Mouse (Mus musculus) forebrain, embryonic 10.5 days (tissue): ENCODE measurements at regions not wholly inside any gene's neighbourhood (a gene's known extent, or its start where the extent isn't known, plus 50 kb on each side); places are given as distances from the start of the nearest gene placed in this dataset.

Source experiments
- DNase-seq: peaks from one replicate; pipeline ENCODE4 v3.0.0-alpha.2; 2017; ENCODE audit warnings: low spot score; ENCODE audit errors: extremely low spot score
- H3K27ac ChIP-seq: fragments of 300-500 bp; sonication (generic); 2 replicates; pipeline ENCODE4 v1.5.1; 2016; ENCODE audit warnings: mild to moderate bottlenecking
- H3K27me3 ChIP-seq: fragments of 300-500 bp; sonication (generic); 2 replicates; pipeline ENCODE4 v1.6.1; 2016; ENCODE audit warnings: mild to moderate bottlenecking; ENCODE audit not compliant: poor library complexity, severe bottlenecking
- H3K36me3 ChIP-seq: fragments of 300-500 bp; sonication (generic); replicated peaks from 2 replicates; pipeline ENCODE4 v1.6.1; 2016; ENCODE audit warnings: mild to moderate bottlenecking, moderate library complexity
- H3K4me1 ChIP-seq: fragments of 300-500 bp; sonication (generic); 2 replicates; pipeline ENCODE4 v1.6.1; 2016
- H3K4me3 ChIP-seq: fragments of 300-500 bp; sonication (generic); 2 replicates; pipeline ENCODE4 v1.5.1; 2016; ENCODE audit warnings: mild to moderate bottlenecking, moderate library complexity
- H3K9me3 ChIP-seq: fragments of 300-500 bp; sonication (generic); 2 replicates; pipeline ENCODE4 v1.6.1; 2016; ENCODE audit warnings: mild to moderate bottlenecking, moderate library complexity
- WGBS: fragments of 180-500 bp; shearing (Covaris S2); methylation state at CpG from one replicate; pipeline ENCODE4 v1.1.7; 2016; 5-methylcytosine and 5-hydroxymethylcytosine counted together

GRCm38 (mm10) chr8:11909146-11909545 is 68.9 kb downstream of the Tex29 start:
- no peak overlapping the region for H3K4me3 ChIP-seq
- peaks cover 29% of the 10 kb centered on the region for H3K4me1 ChIP-seq
- no peak for DNase-seq
- peaks cover 41% of the 10 kb centered on the region for H3K27me3 ChIP-seq
- H3K36me3 ChIP-seq: no peaks in the 10 kb centered on the region
- no peaks in the 10 kb centered on the region for H3K9me3 ChIP-seq
- 71% methylated on average over 3 of the region's 3 CpGs for WGBS
- H3K27ac ChIP-seq: no peak overlapping the region

GRCm38 (mm10) chr8:11911639-11912450 is 71.6 kb downstream of the Tex29 start:
- no peak overlapping the region for H3K4me3 ChIP-seq
- DNase-seq: no peak
- H3K4me1 ChIP-seq: peaks cover 48% of the 10 kb centered on the region
- H3K27me3 ChIP-seq: peaks cover 47% of the 10 kb centered on the region
- WGBS: 87% methylated on average over 18 of the region's 18 CpGs
- H3K27ac ChIP-seq: no peak overlapping the region
- no peaks in the 10 kb centered on the region for H3K9me3 ChIP-seq
- no peaks in the 10 kb centered on the region for H3K36me3 ChIP-seq

- H3K4me3 ChIP-seq: no peak overlapping the region
- H3K9me3 ChIP-seq: no peaks in the 10 kb centered on the region
- H3K27ac ChIP-seq: peak overlapping the region; percentile 22; the same call in 1 of the 2 replicates
- 70% methylated on average over 17 of the region's 17 CpGs for WGBS
- no peaks in the 10 kb centered on the region for H3K36me3 ChIP-seq
- no peak for DNase-seq
- H3K27me3 ChIP-seq: peaks cover 47% of the 10 kb centered on the region
- H3K4me1 ChIP-seq: peaks cover 48% of the 10 kb centered on the region
Measured at GRCm38 (mm10) chr8:11912451-11913128, 72.3 kb downstream of the Tex29 start.

DNA sequence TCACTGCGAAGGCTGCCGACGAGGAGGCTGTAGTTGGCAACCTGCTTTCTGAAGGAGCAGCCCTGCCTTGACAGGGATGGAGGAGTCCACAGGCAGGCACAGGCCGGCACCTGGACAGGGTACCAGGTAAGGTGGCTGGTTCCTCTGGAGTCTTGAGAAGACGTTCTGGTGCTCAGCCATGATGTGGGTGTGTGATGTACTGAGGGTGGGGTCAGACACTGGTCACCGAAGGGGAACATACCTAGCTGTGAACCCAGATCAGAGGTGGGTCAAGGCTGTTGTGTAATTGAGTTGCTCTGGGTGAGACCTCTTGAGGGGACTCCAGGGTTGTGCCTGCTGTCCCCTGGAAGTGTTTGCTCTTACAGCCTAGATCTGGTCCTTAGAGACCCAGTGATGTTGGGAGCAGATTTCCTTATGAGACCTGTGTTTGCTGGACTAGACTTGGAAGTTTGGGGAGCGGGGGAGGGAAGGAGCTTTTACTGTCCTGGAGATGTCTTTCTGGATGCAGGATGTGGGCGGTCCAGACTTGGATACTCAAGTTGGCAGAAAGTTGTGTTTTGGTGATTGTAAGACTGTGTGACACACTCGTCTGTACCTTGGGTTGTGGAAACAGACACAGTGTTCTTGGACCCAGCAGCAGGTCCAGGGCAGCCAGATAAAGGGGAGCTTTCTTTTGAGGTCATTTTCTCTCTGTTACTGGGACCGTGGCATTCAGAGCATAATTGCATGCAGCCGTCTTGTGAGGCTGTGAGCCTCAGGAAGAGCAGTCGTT is 73.0 kb downstream of the Tex29 start:
- H3K36me3 ChIP-seq: no peaks in the 10 kb centered on the region
- peak overlapping the region; percentile 22; the same call in 1 of the 2 replicates for H3K27ac ChIP-seq

GRCm38 (mm10) chr8:11914131-11914530 is 73.9 kb downstream of the Tex29 start:
- Histone ChIP-seq H3K27ac (no peak overlapping the region), H3K36me3 (no peaks in the 10 kb centered on the region), H3K4me3 (no peak overlapping the region), H3K4me1 (peaks cover 48% of the 10 kb centered on the region), H3K27me3 (peaks cover 41% of the 10 kb centered on the region), H3K9me3 (no peaks in the 10 kb centered on the region)
- no peak for DNase-seq
- 39% methylated on average over 7 of the region's 7 CpGs for WGBS

More for the DNA sequence above, 73.0 kb downstream of the Tex29 start:
- DNase-seq: no peak
- H3K27me3 ChIP-seq: peaks cover 47% of the 10 kb centered on the region
- WGBS: 62% methylated on average over 12 of the region's 12 CpGs
- H3K4me1 ChIP-seq: peaks cover 48% of the 10 kb centered on the region
- H3K4me3 ChIP-seq: no peak overlapping the region
- no peaks in the 10 kb centered on the region for H3K9me3 ChIP-seq

DNA sequence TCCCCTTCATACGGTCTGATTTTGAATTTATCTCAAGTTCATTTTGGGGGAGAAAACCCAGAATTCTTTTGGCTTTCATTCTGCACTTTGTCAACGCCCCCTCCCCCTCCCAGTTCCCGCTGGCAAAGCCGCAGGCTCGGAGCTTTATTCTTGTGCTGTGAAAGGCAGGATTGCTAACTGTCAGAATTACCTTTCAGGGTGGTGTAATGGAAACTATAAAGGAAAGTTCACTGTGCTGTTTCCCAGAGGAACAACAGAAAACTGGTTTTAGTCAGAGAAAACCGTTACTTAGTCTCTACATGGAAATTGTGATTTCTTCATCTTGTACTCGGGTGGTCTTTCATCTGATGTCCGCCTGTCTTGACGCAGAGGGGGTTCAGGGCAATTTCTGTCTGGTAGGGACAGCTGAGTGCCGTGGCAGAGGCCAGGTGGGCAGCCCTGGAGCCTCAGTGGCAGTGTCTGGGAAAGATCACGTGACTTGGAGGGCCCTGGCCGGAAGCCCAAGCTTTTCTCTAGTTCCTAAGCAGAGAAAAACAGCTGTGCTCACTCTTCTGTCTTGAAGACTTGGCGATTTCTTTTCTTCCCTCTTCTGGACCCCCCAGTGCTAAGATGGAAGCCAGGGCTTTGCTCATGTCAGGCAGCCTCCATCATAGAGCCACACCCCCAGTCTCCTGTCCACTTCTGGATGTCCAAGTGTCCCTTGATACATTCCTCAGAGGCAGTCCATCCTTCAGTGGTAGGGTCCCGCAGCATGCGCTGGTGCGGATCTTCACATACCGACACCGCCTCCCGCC is 74.6 kb downstream of the Tex29 start:
- Histone ChIP-seq H3K9me3 (no peaks in the 10 kb centered on the region), H3K36me3 (no peaks in the 10 kb centered on the region), H3K4me3 (peak overlapping the region; percentile 32), H3K27me3 (peaks cover 36% of the 10 kb centered on the region), H3K4me1 (peaks cover 48% of the 10 kb centered on the region), H3K27ac (peak overlapping the region; percentile 64; the same call in 1 of the 2 replicates)
- WGBS: 45% methylated on average over 19 of the region's 19 CpGs
- DNase-seq: peak; percentile 18

GRCm38 (mm10) chr8:11915721-11916120 is 75.4 kb downstream of the Tex29 start:
- 93% methylated on average over 11 of the region's 11 CpGs for WGBS
- Histone ChIP-seq H3K27me3 (peaks cover 35% of the 10 kb centered on the region), H3K4me1 (peaks cover 48% of the 10 kb centered on the region), H3K27ac (peak overlapping the region; percentile 64; the same call in 1 of the 2 replicates), H3K4me3 (no peak overlapping the region), H3K36me3 (no peaks in the 10 kb centered on the region), H3K9me3 (no peaks in the 10 kb centered on the region)
- DNase-seq: no peak

GRCm38 (mm10) chr8:11919876-11920275 is 79.6 kb downstream of the Tex29 start:
- WGBS: 91% methylated on average over 2 of the region's 2 CpGs
- H3K27ac ChIP-seq: no peak overlapping the region
- H3K4me1 ChIP-seq: peaks cover 12% of the 10 kb centered on the region
- no peaks in the 10 kb centered on the region for H3K36me3 ChIP-seq
- no peak overlapping the region for H3K4me3 ChIP-seq
- peaks cover 16% of the 10 kb centered on the region for H3K27me3 ChIP-seq
- DNase-seq: no peak
- 0 out of 2 replicates have a peak, but pooled peaks cover 3% of the 10 kb centered on the region for H3K9me3 ChIP-seq

- Histone ChIP-seq H3K27ac (no peak overlapping the region), H3K36me3 (no peaks in the 10 kb centered on the region), H3K4me3 (no peak overlapping the region), H3K4me1 (no peaks in the 10 kb centered on the region), H3K27me3 (no peaks in the 10 kb centered on the region), H3K9me3 (0 out of 2 replicates have a peak, but pooled peaks cover 3% of the 10 kb centered on the region)
- no peak for DNase-seq
- 81% methylated on average over 7 of the region's 7 CpGs for WGBS
Measured at GRCm38 (mm10) chr8:11923115-11923514, 82.8 kb downstream of the Tex29 start.

DNA sequence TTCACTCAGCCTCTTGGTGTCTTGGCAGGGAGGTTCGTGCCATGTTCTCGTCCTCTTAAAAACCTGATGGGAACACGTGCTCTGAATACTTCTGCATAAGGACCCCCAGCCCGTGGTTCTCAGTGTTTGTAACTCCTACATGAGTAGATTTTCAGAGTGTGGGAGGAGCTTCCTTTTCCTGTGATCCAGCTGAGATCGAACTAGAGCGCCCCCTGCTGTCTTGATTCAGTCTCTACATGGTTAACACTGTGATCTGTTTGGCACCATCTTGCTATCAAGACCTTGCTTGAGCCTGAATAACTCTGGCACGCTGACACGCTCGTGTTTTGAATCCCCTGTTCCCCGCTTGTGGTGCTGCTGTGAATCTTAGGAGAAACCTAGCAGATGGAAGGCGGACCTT is 83.9 kb downstream of the Tex29 start:
- peak; percentile 48 for DNase-seq
- Histone ChIP-seq H3K4me3 (no peak overlapping the region), H3K27ac (no peak overlapping the region), H3K36me3 (no peaks in the 10 kb centered on the region), H3K27me3 (no peaks in the 10 kb centered on the region), H3K4me1 (no peaks in the 10 kb centered on the region), H3K9me3 (0 out of 2 replicates have a peak, but pooled peaks cover 3% of the 10 kb centered on the region)
- 67% methylated on average over 11 of the region's 11 CpGs for WGBS

GRCm38 (mm10) chr8:11942892-11943332 is 102.6 kb downstream of the Tex29 start:
- H3K27me3 ChIP-seq: no peaks in the 10 kb centered on the region; the same call in 1 of the 2 replicates
- peak; percentile 60 for DNase-seq
- H3K36me3 ChIP-seq: no peaks in the 10 kb centered on the region
- no peaks in the 10 kb centered on the region for H3K9me3 ChIP-seq
- H3K27ac ChIP-seq: no peak overlapping the region
- no peaks in the 10 kb centered on the region for H3K4me1 ChIP-seq
- 24% methylated on average over 6 of the region's 6 CpGs for WGBS
- no peak overlapping the region for H3K4me3 ChIP-seq

DNA sequence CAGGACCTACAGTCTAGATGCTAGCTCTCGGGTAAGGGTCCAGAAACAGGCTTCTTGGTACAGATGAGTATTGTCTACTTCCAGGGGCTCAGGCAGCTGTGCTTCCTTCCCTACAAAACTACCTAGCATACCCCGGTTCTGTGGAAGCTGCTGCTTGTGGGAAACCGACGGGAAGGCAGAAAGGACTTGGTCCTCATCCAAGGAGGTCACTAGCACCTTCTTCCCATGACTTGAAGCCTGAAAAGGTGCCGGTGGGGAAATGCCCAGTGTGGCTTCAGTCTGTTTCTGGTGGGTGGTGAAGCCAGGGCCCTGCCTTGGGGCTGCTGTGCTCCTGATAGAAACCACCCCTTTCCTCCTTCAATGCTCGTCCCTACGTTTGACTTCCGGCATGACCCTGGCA is 107.5 kb downstream of the Tex29 start:
- Histone ChIP-seq H3K27ac (no peak overlapping the region), H3K36me3 (no peaks in the 10 kb centered on the region), H3K4me1 (no peaks in the 10 kb centered on the region), H3K9me3 (no peaks in the 10 kb centered on the region), H3K27me3 (no peaks in the 10 kb centered on the region; the same call in 1 of the 2 replicates), H3K4me3 (no peak overlapping the region)
- WGBS: 83% methylated on average over 8 of the region's 8 CpGs
- no peak for DNase-seq
